Mouse (Mus musculus) liver, embryonic 14.5 days (tissue): ENCODE measurements around the gene Il31ra. TPM values are rescaled to one million over a fixed set of nuclear protein-coding genes. Genes with fewer than 3 reads are reported as not detected.

Experiments
- ATAC-seq: fragments of 200-750 bp; cut with Nextera tagmentation; 2 replicates; pipeline ENCODE4 v1.8.0; 2017; ENCODE audit warnings: moderate number of reproducible peaks, mild to moderate bottlenecking, moderate library complexity; ENCODE audit not compliant: insufficient read depth
- DNase-seq, 3 experiments: peaks; one replicate each; pipeline ENCODE4 v3.0.0-alpha.2; 2012 to 2013; ENCODE audit warnings: low read depth in 3 of 3, low spot score in 3 of 3
- H3K27ac ChIP-seq: fragments of 300-500 bp; sonication (generic); 2 replicates; pipeline ENCODE4 v1.5.1; 2014; ENCODE audit warnings: moderate library complexity, mild to moderate bottlenecking, control low read depth, inconsistent platforms
- H3K27me3 ChIP-seq: fragments of 300-500 bp; sonication (generic); 2 replicates; pipeline ENCODE4 v1.6.1; 2014; ENCODE audit warnings: mild to moderate bottlenecking, low read length, moderate library complexity; ENCODE audit not compliant: control insufficient read depth, insufficient read depth
- H3K36me3 ChIP-seq: fragments of 300-500 bp; sonication (generic); replicated peaks from 2 replicates; pipeline ENCODE4 v1.6.1; 2014; ENCODE audit warnings: low read depth; ENCODE audit not compliant: control insufficient read depth, insufficient read depth
- H3K4me1 ChIP-seq, 2 experiments: fragments of 200-500 bp in 1 of 2; fragments of 300-500 bp in 1 of 2; sonication (generic) in 1 of 2; replicated peaks; 2 replicates each; pipeline ENCODE4 v1.6.1; 2012 to 2014; ENCODE audit warnings: antibody characterized with exemption in 1 of 2, inconsistent platforms in 1 of 2, low read length in 1 of 2; ENCODE audit not compliant: control insufficient read depth in 2 of 2, insufficient read depth in 2 of 2
- H3K4me2 ChIP-seq: fragments of 300-500 bp; sonication (generic); 2 replicates; pipeline ENCODE4 v1.6.1; 2014; ENCODE audit warnings: low read depth, mild to moderate bottlenecking, control low read depth, moderate library complexity
- H3K4me3 ChIP-seq, 2 experiments: fragments of 200-500 bp in 1 of 2; fragments of 300-500 bp in 1 of 2; sonication (generic) in 1 of 2; 2 replicates each; pipeline ENCODE4 v1.5.1; 2012 to 2014; ENCODE audit warnings: low read depth in 2 of 2, low read length in 2 of 2, mild to moderate bottlenecking in 2 of 2, control low read depth in 1 of 2, inconsistent platforms in 1 of 2, moderate library complexity in 1 of 2; ENCODE audit not compliant: insufficient read depth in 1 of 2
- H3K9ac ChIP-seq: fragments of 300-500 bp; sonication (generic); replicated peaks from 2 replicates; pipeline ENCODE4 v1.6.1; 2014; ENCODE audit warnings: mild to moderate bottlenecking, control low read depth, moderate library complexity
- H3K9me3 ChIP-seq: fragments of 300-500 bp; sonication (generic); 2 replicates; pipeline ENCODE4 v1.6.1; 2016; ENCODE audit warnings: low read length, mixed read lengths; ENCODE audit not compliant: control insufficient read depth
- CTCF ChIP-seq: IDR thresholded peaks from 2 replicates; pipeline ENCODE4 v1.5.1; 2016; ENCODE audit warnings: antibody characterized with exemption, low read depth, control low read depth
- EP300 ChIP-seq: IDR thresholded peaks from 2 replicates; pipeline ENCODE4 v1.6.1; 2016; ENCODE audit warnings: antibody characterized with exemption, low read depth
- WGBS: fragments of 180-500 bp; shearing (Covaris S2); extraction: QIAGEN DNeasy Blood & Tissue Kit; methylation state at CpG from one replicate; pipeline ENCODE4 v1.1.7; 2014; ENCODE audit not compliant: insufficient replicate concordance; 5-methylcytosine and 5-hydroxymethylcytosine counted together
- polyA plus RNA-seq, 2 experiments: library from polyadenylated mRNA; depleted of rRNA in 1 of 2; stranded (reverse) in 1 of 2; unstranded in 1 of 2; fragments of >200 nt; fragmentation: Nextera tagmentation in 1 of 2; extraction: Ambion mirVana in 1 of 2; gene quantifications; 2 replicates each; pipeline versions ENCODE4 v1.2.1 to v1.2.3; 2012 to 2014

Il31ra gene
- polyA plus RNA-seq, 2 experiments = 0.04 TPM; not detected in 1

- H3K4me2 ChIP-seq = no peak overlapping the region
- DNase-seq (no peak), ATAC-seq (no peak)
- H3K9me3 ChIP-seq = no peaks in the 10 kb centered on the region
- 50% methylated on average over 1 of the region's 1 CpGs for WGBS
- H3K4me1 ChIP-seq = peaks cover 0 to 3% of the 10 kb centered on the region in 2 experiments; a peak in 1 of 4 replicates
- TF ChIP-seq EP300 = no peak
- TF ChIP-seq CTCF = no peak
- no peak overlapping the region for H3K27ac ChIP-seq
- H3K4me3 ChIP-seq = no peak overlapping the region
- no peaks in the 10 kb centered on the region for H3K27me3 ChIP-seq
- no peak overlapping the region for H3K9ac ChIP-seq
- H3K36me3 ChIP-seq = no peaks in the 10 kb centered on the region
Observed at GRCm38 (mm10) chr13:112603839-112604238, 9.7 kb upstream of the Il31ra start.

DNA sequence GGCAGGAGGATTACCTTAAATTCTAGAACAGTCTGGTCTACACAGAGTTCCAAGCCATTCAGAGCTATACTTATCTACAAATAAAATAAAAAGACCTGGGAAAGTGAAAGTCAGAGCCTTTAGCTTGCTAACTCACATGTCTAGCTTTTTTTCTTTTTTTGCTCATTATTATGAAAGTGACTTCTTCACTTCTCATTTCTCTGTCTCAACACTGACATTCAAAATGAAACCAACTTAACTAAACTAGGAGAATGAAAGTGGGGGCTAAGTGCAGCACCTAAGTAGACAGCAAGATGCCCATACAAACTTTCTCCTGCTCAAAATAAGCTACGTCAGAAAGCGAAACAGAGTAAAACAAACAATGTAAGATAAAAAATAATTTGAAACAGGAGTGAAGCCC, 8.4 kb upstream of the Il31ra start:
- TF ChIP-seq CTCF = no peak
- TF ChIP-seq EP300 = no peak
- H3K36me3 ChIP-seq = no peaks in the 10 kb centered on the region
- H3K4me3 ChIP-seq = no peak overlapping the region
- WGBS = 75% methylated on average over 2 of the region's 2 CpGs
- H3K9me3 ChIP-seq = no peaks in the 10 kb centered on the region
- DNase-seq (no peak), ATAC-seq (no peak)
- H3K4me1 ChIP-seq = peaks cover 0 to 3% of the 10 kb centered on the region in 2 experiments; a peak in 1 of 4 replicates
- H3K4me2 ChIP-seq = no peak overlapping the region
- no peaks in the 10 kb centered on the region for H3K27me3 ChIP-seq
- H3K27ac ChIP-seq = no peak overlapping the region
- no peak overlapping the region for H3K9ac ChIP-seq

- no peak overlapping the region for H3K9ac ChIP-seq
- no peak overlapping the region for H3K4me3 ChIP-seq
- WGBS = 22% methylated on average over 2 of the region's 2 CpGs
- no peaks in the 10 kb centered on the region for H3K36me3 ChIP-seq
- H3K4me2 ChIP-seq = no peak overlapping the region
- no peaks in the 10 kb centered on the region for H3K27me3 ChIP-seq
- DNase-seq (no peak), ATAC-seq (no peak)
- no peaks in the 10 kb centered on the region for H3K9me3 ChIP-seq
- H3K4me1 ChIP-seq = no peaks in the 10 kb centered on the region
- TF ChIP-seq EP300 = no peak
- TF ChIP-seq CTCF = no peak
- no peak overlapping the region for H3K27ac ChIP-seq
Observed at GRCm38 (mm10) chr13:112590254-112590653, 3.9 kb downstream of the Il31ra start.

GRCm38 (mm10) chr13:112589625-112590024, 4.5 kb downstream of the Il31ra start:
- Histone ChIP-seq H3K27me3 (no peaks in the 10 kb centered on the region), H3K27ac (no peak overlapping the region), H3K9me3 (no peaks in the 10 kb centered on the region), H3K4me1 (no peaks in the 10 kb centered on the region), H3K36me3 (no peaks in the 10 kb centered on the region), H3K4me2 (no peak overlapping the region), H3K4me3 (no peak overlapping the region), H3K9ac (no peak overlapping the region)
- DNase-seq = no peak
- TF ChIP-seq CTCF (no peak), EP300 (no peak; the same call in 1 of the 2 replicates)
- ATAC-seq = no peak

DNA sequence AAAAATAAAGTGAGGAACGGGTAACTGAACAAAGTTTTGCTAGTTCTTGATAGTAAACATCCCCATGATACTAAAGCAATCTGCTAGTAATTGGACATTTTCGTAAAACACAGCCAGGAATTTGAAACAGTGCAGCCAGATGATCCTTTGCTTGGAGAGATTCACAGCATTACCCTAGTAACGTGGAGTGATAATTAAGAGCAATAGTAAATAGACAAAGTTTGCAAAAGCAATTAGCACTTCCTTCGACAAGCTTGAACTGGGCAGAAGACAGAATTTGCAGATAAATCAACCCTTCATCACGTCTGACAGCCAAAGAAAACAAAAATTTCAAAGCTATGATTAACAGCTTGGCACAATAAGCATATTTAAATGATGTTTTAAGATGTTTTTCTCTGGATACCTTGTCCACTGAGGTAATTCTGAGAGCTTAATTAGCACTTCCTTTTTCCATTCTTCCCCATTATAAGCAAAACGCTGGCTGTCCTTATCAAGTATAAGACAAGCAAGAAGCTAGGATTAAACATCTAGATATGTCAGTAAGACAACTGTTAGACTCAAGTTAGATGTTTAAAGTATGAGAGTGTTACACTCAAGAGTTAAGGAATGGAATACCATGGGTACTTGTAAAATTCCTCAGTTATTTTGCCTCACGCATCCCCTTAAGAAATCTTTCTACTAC, 9.5 kb downstream of the Il31ra start:
- Histone ChIP-seq H3K9me3 (no peaks in the 10 kb centered on the region), H3K27ac (no peak overlapping the region), H3K9ac (no peak overlapping the region), H3K4me1 (no peaks in the 10 kb centered on the region), H3K4me2 (no peak overlapping the region), H3K27me3 (no peaks in the 10 kb centered on the region), H3K4me3 (no peak overlapping the region), H3K36me3 (no peaks in the 10 kb centered on the region)
- 52% methylated on average over 7 of the region's 7 CpGs for WGBS
- TF ChIP-seq CTCF (no peak), EP300 (no peak)
- ATAC-seq (no peak), DNase-seq (no peak)
